Mouse (Mus musculus): Measurements from ENCODE around the gene Cfap97d1. TPM values are rescaled to one million over a fixed set of nuclear protein-coding genes. Genes with fewer than 3 reads are reported as not detected.
"Not testable (repeated sequence)": the region's sequence is repeated elsewhere in the genome, so short reads cannot be mapped to it uniquely, and the experiment has no call there.

Cfap97d1 gene
- polyA plus RNA-seq, 1 experiment: not detected

GRCm38 (mm10) chr11:101982981-101983411 lies 1.1 kb upstream of the Cfap97d1 start:
- H3K27ac ChIP-seq (ENCODE audit: insufficient read depth, low read depth, low read length): peak overlapping the region; percentile 61; the same call in 1 of the 2 replicates
- H3K36me3 ChIP-seq (ENCODE audit: control insufficient read depth, insufficient read depth, low read length): no peaks in the 10 kb centered on the region; the same call in 1 of the 2 replicates
- H3K27me3 ChIP-seq (ENCODE audit: control insufficient read depth, insufficient read depth, low read length): no peaks in the 10 kb centered on the region
- H3K4me1 ChIP-seq (ENCODE audit: control insufficient read depth, insufficient read depth, insufficient read length, low read length): peaks cover 15% of the 10 kb centered on the region
- 84% methylated on average over 6 of the region's 6 CpGs for WGBS
- TF ChIP-seq CTCF (IDR thresholded peaks at IDR 0.05; ENCODE audit: extremely low read depth, insufficient read length, insufficient replicate concordance, low read depth, low read length): no peak
- TF ChIP-seq POLR2A (IDR thresholded peaks at IDR 0.05; ENCODE audit: low read depth, low read length): no peak
- H3K4me3 ChIP-seq (ENCODE audit: low read depth, low read length): peak overlapping the region; percentile 4; the same call in 1 of the 2 replicates

GRCm38 (mm10) chr11:101983431-101983921 lies 603 bp upstream of the Cfap97d1 start:
- H3K27ac ChIP-seq (ENCODE audit: insufficient read depth, low read depth, low read length): peak overlapping the region; percentile 61; the same call in 1 of the 2 replicates
- H3K4me3 ChIP-seq (ENCODE audit: low read depth, low read length): peak overlapping the region; percentile 4; the same call in 1 of the 2 replicates
- peaks cover 15% of the 10 kb centered on the region for H3K4me1 ChIP-seq (ENCODE audit: control insufficient read depth, insufficient read depth, insufficient read length, low read length)

GRCm38 (mm10) chr11:101985450-101985849 lies 1.4 kb downstream of the Cfap97d1 start:
- H3K27me3 ChIP-seq (ENCODE audit: control insufficient read depth, insufficient read depth, low read length); H3K4me3 ChIP-seq (ENCODE audit: low read depth, low read length); H3K36me3 ChIP-seq (ENCODE audit: control insufficient read depth, insufficient read depth, low read length); H3K27ac ChIP-seq (ENCODE audit: insufficient read depth, low read depth, low read length): not testable (repeated sequence)
- peaks cover 15% of the 10 kb centered on the region for H3K4me1 ChIP-seq (ENCODE audit: control insufficient read depth, insufficient read depth, insufficient read length, low read length)
- 38% methylated on average over 6 of the region's 6 CpGs for WGBS

More at GRCm38 (mm10) chr11:101983431-101983921, 603 bp upstream of the Cfap97d1 start:
- TF ChIP-seq POLR2A (IDR thresholded peaks at IDR 0.05; ENCODE audit: low read depth, low read length): no peak
- no peak for TF ChIP-seq CTCF (IDR thresholded peaks at IDR 0.05; ENCODE audit: extremely low read depth, insufficient read length, insufficient replicate concordance, low read depth, low read length)
- Histone ChIP-seq H3K27me3 (ENCODE audit: control insufficient read depth, insufficient read depth, low read length) (no peaks in the 10 kb centered on the region), H3K36me3 (ENCODE audit: control insufficient read depth, insufficient read depth, low read length) (no peaks in the 10 kb centered on the region; the same call in 1 of the 2 replicates)
- 60% methylated on average over 10 of the region's 10 CpGs for whole genome bisulfite sequencing

- Histone ChIP-seq H3K4me1 (ENCODE audit: control insufficient read depth, insufficient read depth, insufficient read length, low read length) (peaks cover 15% of the 10 kb centered on the region), H3K36me3 (ENCODE audit: control insufficient read depth, insufficient read depth, low read length) (no peaks in the 10 kb centered on the region; the same call in 1 of the 2 replicates), H3K27ac (ENCODE audit: insufficient read depth, low read depth, low read length) (no peak overlapping the region), H3K4me3 (ENCODE audit: low read depth, low read length) (no peak overlapping the region), H3K27me3 (ENCODE audit: control insufficient read depth, insufficient read depth, low read length) (no peaks in the 10 kb centered on the region)
- under 1% methylated on average over 10 of the region's 10 CpGs for WGBS
- no peak for TF ChIP-seq POLR2A (IDR thresholded peaks at IDR 0.05; ENCODE audit: low read depth, low read length)
- TF ChIP-seq CTCF (IDR thresholded peaks at IDR 0.05; ENCODE audit: extremely low read depth, insufficient read length, insufficient replicate concordance, low read depth, low read length): peak; percentile 86; the same call in 1 of the 2 replicates
Measured at GRCm38 (mm10) chr11:101985990-101986389, 1.9 kb downstream of the Cfap97d1 start.

- H3K36me3 ChIP-seq (ENCODE audit: control insufficient read depth, insufficient read depth, low read length): no peaks in the 10 kb centered on the region
- peaks cover 15% of the 10 kb centered on the region for H3K4me1 ChIP-seq (ENCODE audit: control insufficient read depth, insufficient read depth, insufficient read length, low read length)
- WGBS: 57% methylated on average over 3 of the region's 3 CpGs
- H3K4me3 ChIP-seq (ENCODE audit: low read depth, low read length): no peak within 1 kb of the TSS
- H3K27me3 ChIP-seq (ENCODE audit: control insufficient read depth, insufficient read depth, low read length): no peaks in the 10 kb centered on the region
- H3K27ac ChIP-seq (ENCODE audit: insufficient read depth, low read depth, low read length): no peak within 1 kb of the TSS
- TF ChIP-seq POLR2A (IDR thresholded peaks at IDR 0.05; ENCODE audit: low read depth, low read length): no peak
- TF ChIP-seq CTCF (IDR thresholded peaks at IDR 0.05; ENCODE audit: extremely low read depth, insufficient read length, insufficient replicate concordance, low read depth, low read length): no peak
Measured at GRCm38 (mm10) chr11:101986913-101987312, 2.8 kb downstream of the Cfap97d1 start, which contains the start of gene Dusp3. TSS of gene Dusp3 (minus strand) at chr11:101987013.

- TF ChIP-seq CTCF (IDR thresholded peaks at IDR 0.05; ENCODE audit: extremely low read depth, insufficient read length, insufficient replicate concordance, low read depth, low read length) (no peak), POLR2A (IDR thresholded peaks at IDR 0.05; ENCODE audit: low read depth, low read length) (no peak)
- Histone ChIP-seq H3K4me3 (ENCODE audit: low read depth, low read length) (no peak overlapping the region), H3K27me3 (ENCODE audit: control insufficient read depth, insufficient read depth, low read length) (no peaks in the 10 kb centered on the region), H3K27ac (ENCODE audit: insufficient read depth, low read depth, low read length) (no peak overlapping the region), H3K36me3 (ENCODE audit: control insufficient read depth, insufficient read depth, low read length) (no peaks in the 10 kb centered on the region), H3K4me1 (ENCODE audit: control insufficient read depth, insufficient read depth, insufficient read length, low read length) (0 out of 2 replicates have a peak, but pooled peaks cover 1% of the 10 kb centered on the region)
- WGBS: 86% methylated on average over 3 of the region's 3 CpGs
Measured at GRCm38 (mm10) chr11:101990244-101990643, 6.2 kb downstream of the Cfap97d1 start.

GRCm38 (mm10) chr11:101991813-101992212 lies 7.7 kb downstream of the Cfap97d1 start:
- H3K4me3 ChIP-seq (ENCODE audit: low read depth, low read length): no peak overlapping the region
- TF ChIP-seq POLR2A (IDR thresholded peaks at IDR 0.05; ENCODE audit: low read depth, low read length): no peak
- TF ChIP-seq CTCF (IDR thresholded peaks at IDR 0.05; ENCODE audit: extremely low read depth, insufficient read length, insufficient replicate concordance, low read depth, low read length): no peak
- H3K27me3 ChIP-seq (ENCODE audit: control insufficient read depth, insufficient read depth, low read length): no peaks in the 10 kb centered on the region
- no peaks in the 10 kb centered on the region for H3K4me1 ChIP-seq (ENCODE audit: control insufficient read depth, insufficient read depth, insufficient read length, low read length)
- WGBS: 65% methylated on average over 3 of the region's 3 CpGs
- no peak overlapping the region for H3K27ac ChIP-seq (ENCODE audit: insufficient read depth, low read depth, low read length)
- H3K36me3 ChIP-seq (ENCODE audit: control insufficient read depth, insufficient read depth, low read length): no peaks in the 10 kb centered on the region

Data from small intestine, adult 2 months (tissue).